ENCODE assay signal across 7 mouse cellular contexts in genomic region chr13:113693383-113693782, GRCm38 (mm10). TPM values are rescaled to one million over a fixed set of nuclear protein-coding genes. Genes with fewer than 3 reads are reported as not detected.
DNase-seq lines count a peak whose midpoint lies in the region.

No protein-coding gene starts in this region.

- peak; percentile 35 to 55 for DNase-seq in right cerebral cortex, adult 2 months (ENCODE audit: low spot score in 2 of 2)
- no peak for DNase-seq in right cerebral cortex, postnatal 4 days
- DNase-seq in R1 (ENCODE audit: low read depth, low spot score) = peak; percentile 66
- peak; percentile 24 for DNase-seq in cerebellum, adult 8-10 months
- DNase-seq in heart, postnatal 4 days = peak; percentile 49
- DNase-seq in left cerebral cortex, postnatal 25 days (ENCODE audit: low spot score in 2 of 2) = peak; percentile 47 to 63
- peak; percentile 22 to 37 for DNase-seq in natural killer cell, adult 2 months (ENCODE audit: low spot score in 2 of 2)

- intact Hi-C loops in left cerebral cortex, postnatal 25 days (cut with DNase I) = loop anchor here (1.0 to 10.0 kb wide), 2 partner anchors 171 to 1101 kb away; no protein-coding TSS in a partner anchor

RNA-seq across cellular contexts. Expression of gene Hspb3, which starts 29.9 kb away (rescaled TPM):
- total RNA-seq in heart, postnatal 4 days (2021) = 10 to 100 TPM; 27.4 to 28.9 TPM
- 1 to 10 TPM; 8.1 to 9.1 TPM for total RNA-seq in left cerebral cortex, postnatal 25 days (2021)
